Mouse (Mus musculus): ENCODE results near the gene Cwc25.

- TF ChIP-seq POLR2A (IDR thresholded peaks at IDR 0.05; ENCODE audit: control insufficient read depth, low read depth, low read length): peak; percentile 47; the same call in 1 of the 2 replicates
- no peak for TF ChIP-seq CTCF (IDR thresholded peaks at IDR 0.05; ENCODE audit: control insufficient read depth, insufficient read depth, insufficient replicate concordance, low read depth, low read length)
Measured at GRCm38 (mm10) chr11:97775186-97775585, 8.8 kb upstream of the Cwc25 start.

Measured in testis, adult 2 months (tissue).